Mouse (Mus musculus) brain, embryonic 14.5 days (tissue): ENCODE results near the gene Chmp6.

ENCODE experiments used
- CTCF ChIP-seq: fragments of 200-500 bp; IDR thresholded peaks from 2 replicates; pipeline ENCODE4 v1.5.1; 2012; ENCODE audit warnings: inconsistent platforms, mild to moderate bottlenecking, moderate library complexity, borderline replicate concordance; ENCODE audit not compliant: insufficient read depth, insufficient read length; ENCODE audit errors: extremely low read depth
- POLR2A ChIP-seq: fragments of 200-500 bp; IDR thresholded peaks from 2 replicates; pipeline ENCODE4 v1.6.1; 2012; ENCODE audit warnings: mild to moderate bottlenecking, inconsistent platforms, borderline replicate concordance; ENCODE audit not compliant: poor library complexity, insufficient read depth, insufficient read length, severe bottlenecking; ENCODE audit errors: extremely low read depth

DNA sequence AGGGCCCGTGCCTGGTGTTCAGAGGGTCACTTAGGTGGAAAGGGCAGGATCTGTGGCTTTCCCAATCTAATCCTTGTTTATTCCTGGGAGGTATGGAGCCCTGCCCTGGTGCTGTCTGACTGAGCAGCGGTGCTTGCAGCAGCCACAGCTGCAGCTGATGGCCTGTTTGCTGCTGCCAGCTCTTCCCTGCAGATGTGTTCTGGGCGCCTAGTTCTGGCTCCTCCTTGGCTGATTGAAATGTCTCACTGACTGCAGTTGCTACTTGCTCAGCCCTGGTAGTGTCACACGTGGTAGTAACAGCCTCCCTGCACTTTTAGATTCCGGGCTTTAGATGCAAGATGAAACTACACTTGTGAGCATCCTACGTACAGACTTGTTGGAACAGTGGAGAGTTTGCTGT lies 46.4 kb upstream of the Chmp6 start:
- TF ChIP-seq CTCF (no peak), POLR2A (no peak)
